Mouse (Mus musculus): Measurements from ENCODE around the gene Lrrc1.

Gene Lrrc1

GRCm38 (mm10) chr9:77429230-77430015 is 115.2 kb downstream of the Lrrc1 start:
- no peak for DNase-seq (ENCODE audit: extremely low read depth, insufficient read length, low spot score)

DNA sequence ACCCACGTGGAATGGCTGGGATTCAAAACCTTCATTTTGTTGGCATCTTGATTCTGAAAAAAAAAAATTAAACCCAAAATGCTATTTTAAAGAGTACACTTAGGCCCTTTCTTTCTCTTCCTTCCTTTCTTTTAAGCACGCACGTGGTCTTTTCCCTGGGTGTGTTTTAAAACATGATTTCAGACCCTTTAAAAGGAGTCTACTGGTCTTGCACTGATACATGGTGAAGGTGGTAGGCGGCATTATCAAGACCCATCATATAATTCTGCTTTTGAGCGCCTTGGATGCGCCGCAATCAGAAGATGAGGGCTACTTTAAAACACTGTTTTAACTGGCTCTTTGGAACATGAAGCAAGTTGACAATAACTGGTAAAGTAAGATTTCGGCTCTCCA is 115.9 kb downstream of the Lrrc1 start:
- no peak for DNase-seq (ENCODE audit: extremely low read depth, insufficient read length, low spot score)

GRCm38 (mm10) chr9:77428115-77428747 is 116.4 kb downstream of the Lrrc1 start:
- DNase-seq (ENCODE audit: extremely low read depth, insufficient read length, low spot score) = no peak

GRCm38 (mm10) chr9:77427292-77428114 is 117.2 kb downstream of the Lrrc1 start:
- DNase-seq (ENCODE audit: extremely low read depth, insufficient read length, low spot score) = no peak

DNA sequence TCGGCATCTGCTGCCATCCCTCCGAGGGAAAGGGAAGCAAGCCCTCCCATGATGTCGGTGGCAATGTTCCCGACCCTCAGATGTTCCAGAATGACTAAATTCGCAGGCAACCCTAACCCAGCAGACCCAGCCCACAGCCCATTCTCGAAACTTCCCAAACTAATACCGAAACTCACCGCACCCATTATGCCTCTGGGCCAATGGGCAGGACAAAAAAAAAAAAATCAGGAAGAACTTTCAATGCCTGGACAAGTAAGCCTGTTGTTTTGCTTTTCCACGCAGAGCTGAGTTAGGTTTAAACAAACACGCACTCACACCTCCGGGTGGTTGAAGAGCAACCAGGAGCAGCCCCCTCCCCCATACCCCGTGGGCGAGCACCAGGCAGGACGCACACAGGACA is 118.6 kb downstream of the Lrrc1 start:
- DNase-seq (ENCODE audit: extremely low read depth, insufficient read length, low spot score) = no peak

- no peak for DNase-seq (ENCODE audit: extremely low read depth, insufficient read length, low spot score)
Measured at GRCm38 (mm10) chr9:77425553-77425952, 119.1 kb downstream of the Lrrc1 start.

- DNase-seq (ENCODE audit: extremely low read depth, insufficient read length, low spot score) = no peak
Measured at GRCm38 (mm10) chr9:77420200-77420585, 124.5 kb downstream of the Lrrc1 start.

DNA sequence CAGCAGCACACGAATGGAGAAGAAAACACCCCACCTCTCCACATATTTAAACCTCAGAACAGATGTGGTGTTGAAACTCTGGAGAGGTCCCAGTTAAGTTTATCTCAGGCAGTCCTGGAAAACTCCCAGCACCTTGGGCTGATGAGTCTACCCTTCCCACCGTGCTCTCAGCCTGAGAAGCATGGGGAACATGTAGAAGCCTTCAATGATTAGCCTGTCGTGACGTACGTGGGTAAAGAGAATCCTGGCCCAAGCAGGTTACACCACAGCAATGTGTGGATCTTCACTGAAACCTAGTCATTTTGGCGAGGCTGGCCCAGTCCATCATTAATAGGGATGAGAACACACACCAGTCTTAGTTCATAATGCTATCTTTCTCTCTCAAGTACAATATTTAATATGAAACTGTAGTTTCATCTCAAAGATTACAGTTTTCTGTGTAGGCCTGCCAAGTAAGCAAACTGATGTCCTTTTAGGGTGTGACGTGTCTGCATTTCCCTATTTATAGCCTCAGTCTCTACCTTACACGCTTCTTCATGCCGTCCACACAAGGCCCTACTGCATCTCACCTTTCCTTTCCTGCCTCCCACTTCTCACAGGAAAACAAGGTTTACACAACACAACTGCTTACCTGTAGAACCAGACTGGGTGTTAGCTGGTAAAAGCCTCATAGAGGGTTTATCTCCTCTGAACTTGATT is 125.0 kb downstream of the Lrrc1 start:
- DNase-seq (ENCODE audit: extremely low read depth, insufficient read length, low spot score) = no peak

DNA sequence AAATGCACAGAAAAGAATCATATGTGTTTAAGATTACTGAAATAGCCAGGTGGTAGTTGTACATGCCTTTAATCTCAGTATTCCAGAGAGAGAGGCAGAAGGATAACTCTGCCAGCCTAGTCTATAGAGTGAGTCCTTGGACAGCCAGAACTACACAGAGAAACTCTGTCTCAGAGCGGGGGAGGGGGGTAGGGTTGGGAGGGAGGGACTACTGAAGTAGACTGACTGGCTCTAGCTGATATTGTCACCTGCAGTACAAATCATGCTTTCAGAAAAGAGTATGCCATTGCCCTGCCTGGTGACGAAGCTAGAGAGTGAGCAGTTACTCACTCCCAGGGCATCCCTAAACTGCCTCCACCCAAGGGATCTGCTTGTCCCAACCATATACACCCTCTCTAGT is 125.9 kb downstream of the Lrrc1 start:
- no peak for DNase-seq (ENCODE audit: extremely low read depth, insufficient read length, low spot score)

DNA sequence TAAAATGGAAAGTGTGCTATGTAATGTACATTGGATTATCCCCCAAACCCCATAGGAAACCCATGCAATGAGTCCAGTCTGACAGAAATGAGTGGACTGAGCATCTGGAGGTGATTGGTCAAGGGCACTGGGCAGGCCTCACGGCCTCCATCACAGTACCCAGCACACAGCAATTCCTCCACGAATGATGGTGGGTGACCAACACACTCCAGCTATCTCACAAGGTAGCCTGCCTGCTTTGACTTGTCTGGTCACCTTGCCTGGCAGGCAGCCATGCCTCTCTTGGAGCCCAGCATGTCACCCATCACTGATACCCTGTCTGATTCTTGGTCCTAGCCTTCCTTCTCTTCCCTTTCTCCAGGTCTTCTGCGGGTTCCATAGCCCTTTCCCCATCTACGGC is 128.2 kb downstream of the Lrrc1 start:
- DNase-seq (ENCODE audit: extremely low read depth, insufficient read length, low spot score) = no peak

GRCm38 (mm10) chr9:77416002-77416401 is 128.7 kb downstream of the Lrrc1 start:
- DNase-seq (ENCODE audit: extremely low read depth, insufficient read length, low spot score) = no peak

- no peak for DNase-seq (ENCODE audit: extremely low read depth, insufficient read length, low spot score)
Measured at GRCm38 (mm10) chr9:77411830-77412425, 132.7 kb downstream of the Lrrc1 start.

GRCm38 (mm10) chr9:77410968-77411367 is 133.7 kb downstream of the Lrrc1 start:
- DNase-seq (ENCODE audit: extremely low read depth, insufficient read length, low spot score) = no peak

GRCm38 (mm10) chr9:77410524-77410923 is 134.1 kb downstream of the Lrrc1 start:
- DNase-seq (ENCODE audit: extremely low read depth, insufficient read length, low spot score) = no peak

DNA sequence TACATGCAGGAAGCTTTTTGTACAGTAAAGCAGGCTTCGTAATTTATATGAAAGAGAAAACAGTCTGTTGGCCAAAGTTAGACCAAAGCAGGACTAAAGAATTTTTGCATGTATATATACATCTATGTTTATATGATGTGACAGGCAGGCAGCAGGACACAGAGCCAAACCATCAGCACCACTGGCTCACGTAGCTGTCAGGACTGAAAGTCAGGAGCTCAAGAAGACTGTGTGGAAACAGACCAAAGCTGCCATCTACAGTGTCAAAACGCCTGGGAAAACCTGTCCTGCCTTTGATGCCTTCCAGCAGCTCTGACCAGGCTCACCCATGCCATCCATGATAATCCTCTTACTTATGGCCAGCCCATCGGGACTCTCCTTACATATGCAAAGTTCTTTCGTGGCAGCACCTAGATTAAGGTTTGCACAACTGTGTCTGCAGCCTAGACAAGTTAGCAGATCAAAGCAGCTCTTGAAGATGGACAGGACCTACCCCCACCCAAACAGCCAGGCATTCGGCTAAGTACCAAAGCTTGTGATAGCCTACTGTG is 136.5 kb downstream of the Lrrc1 start:
- no peak for DNase-seq (ENCODE audit: extremely low read depth, insufficient read length, low spot score)

DNA sequence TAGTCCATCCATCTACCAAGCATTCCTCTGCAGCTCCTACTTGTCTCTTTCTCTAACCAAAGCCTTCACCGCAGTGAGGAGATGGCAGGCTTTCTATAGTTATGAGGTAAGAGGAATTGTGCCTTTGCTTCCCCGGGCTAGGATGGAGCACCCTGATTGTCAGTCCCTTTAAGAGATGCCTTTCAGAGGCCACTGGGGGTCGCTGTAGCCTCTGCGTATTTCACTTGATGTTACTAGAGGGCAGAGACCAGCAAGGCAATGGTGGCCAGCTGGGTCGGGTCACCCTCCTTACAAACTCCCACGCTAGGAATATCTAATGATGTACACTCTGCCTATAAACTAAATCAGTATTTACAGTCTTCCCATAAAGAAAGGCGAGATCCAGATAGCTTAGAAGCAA is 137.8 kb downstream of the Lrrc1 start:
- DNase-seq (ENCODE audit: extremely low read depth, insufficient read length, low spot score) = no peak

DNA sequence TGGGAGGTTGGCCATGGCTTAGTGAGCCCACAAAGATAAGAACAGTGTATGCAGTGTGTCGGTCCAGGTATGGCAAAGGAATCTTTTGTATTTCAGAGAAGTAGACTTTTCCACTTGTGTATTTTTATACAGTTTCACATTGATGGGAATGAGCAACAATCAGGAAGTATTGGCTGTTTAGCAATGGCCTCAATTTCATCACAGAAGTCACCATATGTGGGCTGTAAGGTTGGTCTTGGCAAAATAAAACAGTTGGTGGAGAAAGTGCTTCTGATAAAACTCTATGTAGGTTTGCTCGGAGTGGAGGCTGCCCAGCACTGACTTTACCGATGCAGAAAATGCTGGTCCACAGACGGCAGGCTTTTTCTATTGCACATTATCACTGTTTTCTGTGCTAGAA is 140.2 kb downstream of the Lrrc1 start:
- DNase-seq (ENCODE audit: extremely low read depth, insufficient read length, low spot score) = no peak

GRCm38 (mm10) chr9:77403961-77404360 is 140.7 kb downstream of the Lrrc1 start:
- DNase-seq (ENCODE audit: extremely low read depth, insufficient read length, low spot score) = no peak

DNA sequence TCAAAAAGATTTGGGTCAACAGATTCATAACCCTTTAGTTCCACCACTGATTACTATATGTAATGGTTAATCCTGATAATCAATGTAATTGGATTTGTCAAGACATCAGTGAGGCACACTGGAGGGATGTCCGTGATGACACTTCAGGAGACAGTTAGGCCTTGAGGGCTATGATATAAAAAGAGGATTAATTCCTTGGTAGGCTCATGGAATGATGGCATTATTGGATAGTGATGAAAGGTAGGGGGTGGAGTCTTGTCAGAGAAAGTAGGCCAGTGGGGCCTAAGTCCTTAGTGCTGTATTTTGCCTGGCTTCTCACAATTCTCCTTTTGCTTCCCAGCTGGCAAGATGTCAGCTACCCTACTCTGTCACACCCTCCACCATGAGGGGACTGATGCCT is 141.7 kb downstream of the Lrrc1 start:
- no peak for DNase-seq (ENCODE audit: extremely low read depth, insufficient read length, low spot score)

DNA sequence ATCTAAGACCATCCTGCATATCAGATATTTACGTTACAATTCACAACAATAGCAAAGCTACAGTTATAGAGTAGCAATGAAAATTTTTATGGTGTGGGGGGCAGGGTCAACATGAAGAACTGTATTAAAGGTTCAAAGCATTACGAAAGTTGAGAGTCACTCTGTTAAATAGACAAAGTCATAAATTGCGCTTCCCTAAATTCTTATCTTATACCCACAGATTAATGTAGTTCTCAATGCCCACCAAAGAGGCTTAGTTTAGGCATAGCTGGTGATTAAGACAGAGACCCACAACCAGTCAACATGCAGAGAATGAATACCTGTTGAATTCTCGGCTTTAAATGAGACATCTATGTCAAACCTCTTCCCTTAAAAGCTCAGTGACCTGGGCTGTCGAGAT is 144.9 kb downstream of the Lrrc1 start:
- no peak for DNase-seq (ENCODE audit: extremely low read depth, insufficient read length, low spot score)
